Mouse (Mus musculus) testis, adult 2 months (tissue): ENCODE results near the gene Scarf1. TPM values are rescaled to one million over a fixed set of nuclear protein-coding genes. Genes with fewer than 3 reads are reported as not detected.
A peak's percentile ranks its signal among the peaks of the same experiment; 100 is the strongest.

ENCODE experiments used
- H3K27ac ChIP-seq: fragments of 200-500 bp; 2 replicates; pipeline ENCODE4 v1.5.1; 2012; ENCODE audit warnings: low read depth, low read length; ENCODE audit not compliant: control insufficient read depth, insufficient read depth
- H3K27me3 ChIP-seq: fragments of 200-500 bp; 2 replicates; pipeline ENCODE4 v1.6.1; 2012; ENCODE audit warnings: mild to moderate bottlenecking, low read length, moderate library complexity; ENCODE audit not compliant: control insufficient read depth, insufficient read depth
- H3K36me3 ChIP-seq: fragments of 200-500 bp; 2 replicates; pipeline ENCODE4 v1.6.1; 2012; ENCODE audit warnings: mild to moderate bottlenecking, low read length; ENCODE audit not compliant: control insufficient read depth, insufficient read depth
- H3K4me1 ChIP-seq: fragments of 200-500 bp; 2 replicates; pipeline ENCODE4 v1.6.1; 2012; ENCODE audit warnings: low read length; ENCODE audit not compliant: control insufficient read depth, insufficient read depth
- H3K4me3 ChIP-seq: fragments of 200-500 bp; 2 replicates; pipeline ENCODE4 v1.5.1; 2012; ENCODE audit warnings: low read depth, mild to moderate bottlenecking, low read length, moderate library complexity, mixed read lengths; ENCODE audit not compliant: control insufficient read depth
- CTCF ChIP-seq: fragments of 200-500 bp; IDR thresholded peaks from 2 replicates; pipeline ENCODE4 v1.5.1; 2012; ENCODE audit warnings: low read depth, mild to moderate bottlenecking, inconsistent platforms, low read length, moderate library complexity; ENCODE audit not compliant: control insufficient read depth, insufficient read depth, insufficient replicate concordance
- POLR2A ChIP-seq: fragments of 200-500 bp; IDR thresholded peaks from 2 replicates; pipeline ENCODE4 v1.6.1; 2012; ENCODE audit warnings: low read depth, mild to moderate bottlenecking, inconsistent platforms, low read length, moderate library complexity; ENCODE audit not compliant: control insufficient read depth
- polyA plus RNA-seq: library from polyadenylated mRNA; depleted of rRNA; stranded (reverse); fragments of >200 nt; gene quantifications from 2 replicates; pipeline ENCODE4 v1.2.3, GENCODE M21; 2012; rRNA removed

Gene Scarf1
- polyA plus RNA-seq, 1 experiment, result 0.64 TPM

DNA sequence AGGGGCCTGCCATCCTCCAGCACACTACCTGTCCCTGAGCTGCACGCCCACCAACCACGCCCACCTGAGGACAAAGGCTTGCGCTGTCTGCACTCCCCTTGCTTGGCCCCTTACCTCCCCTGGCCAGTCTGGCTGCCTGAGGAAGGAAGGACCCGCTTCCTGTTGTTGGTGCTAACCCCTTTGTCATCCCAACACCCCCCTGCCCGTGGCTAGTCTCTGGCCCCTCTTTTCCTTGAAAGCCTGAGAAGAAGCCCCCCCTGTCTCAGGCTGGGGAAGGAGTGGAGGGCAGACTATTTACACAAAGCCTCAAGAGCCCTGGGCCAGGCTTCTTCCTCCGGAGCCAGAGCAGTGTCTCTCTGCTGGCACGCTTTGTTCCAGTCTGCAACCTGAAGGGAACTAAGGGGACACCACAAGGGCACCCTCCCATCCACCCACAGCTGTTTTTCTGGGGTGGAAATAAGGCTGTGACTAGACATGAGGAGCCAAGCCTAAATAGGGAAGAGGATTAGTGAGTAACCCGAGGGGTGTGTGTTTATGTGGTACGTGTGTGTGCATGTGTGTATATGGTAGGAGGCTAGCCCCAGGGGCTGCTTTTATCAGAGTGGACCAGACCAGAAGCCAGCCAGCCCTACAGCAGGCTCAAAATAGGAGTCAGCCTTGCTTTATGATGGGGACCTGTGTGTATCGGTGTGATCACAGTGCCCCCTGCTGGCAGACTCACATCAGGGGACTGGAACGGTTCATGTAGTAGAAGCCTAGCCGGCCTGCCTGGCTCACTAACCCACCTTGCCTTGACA lies 59.7 kb downstream of the Scarf1 start:
- no peak overlapping the region for H3K4me3 ChIP-seq
- peak overlapping the region; percentile 48; the same call in 1 of the 2 replicates for H3K27ac ChIP-seq
- TF ChIP-seq CTCF, result peak; percentile 80
- no peak for TF ChIP-seq POLR2A
- H3K27me3 ChIP-seq, result no peaks in the 10 kb centered on the region
- H3K4me1 ChIP-seq, result peaks cover 5% of the 10 kb centered on the region
- no peaks in the 10 kb centered on the region for H3K36me3 ChIP-seq

- Histone ChIP-seq H3K27ac (no peak overlapping the region), H3K4me3 (no peak overlapping the region), H3K4me1 (peaks cover 5% of the 10 kb centered on the region), H3K36me3 (no peaks in the 10 kb centered on the region), H3K27me3 (no peaks in the 10 kb centered on the region)
- TF ChIP-seq POLR2A (no peak), CTCF (no peak)
Observed at GRCm38 (mm10) chr11:75574378-75575123, 61.2 kb downstream of the Scarf1 start.

- TF ChIP-seq POLR2A, result no peak
- TF ChIP-seq CTCF, result no peak
- H3K4me3 ChIP-seq, result no peak overlapping the region
- no peaks in the 10 kb centered on the region for H3K36me3 ChIP-seq
- H3K4me1 ChIP-seq, result peaks cover 5% of the 10 kb centered on the region
- no peak overlapping the region for H3K27ac ChIP-seq
- no peaks in the 10 kb centered on the region for H3K27me3 ChIP-seq
Observed at GRCm38 (mm10) chr11:75575560-75576123, 62.3 kb downstream of the Scarf1 start.

Other genes with a start within 250 kb of the Scarf1 start
- 73.7 and 76.4 TPM in 2 replicates for gene Rpa1, start 165.2 kb upstream of the Scarf1 start, polyA plus RNA-seq
- gene Smyd4, start 165.1 kb upstream of the Scarf1 start, polyA plus RNA-seq, result 1.8 and 2.1 TPM in 2 replicates
- 13.2 and 13.3 TPM in 2 replicates for gene Serpinf1, start 90.8 kb upstream of the Scarf1 start, polyA plus RNA-seq
- 0.29 and 0.33 TPM in 2 replicates for gene Serpinf2, start 73.9 kb upstream of the Scarf1 start, polyA plus RNA-seq
- gene Wdr81, start 58.8 kb upstream of the Scarf1 start, polyA plus RNA-seq, result 4.1 and 5.1 TPM in 2 replicates
- 6.8 and 7.3 TPM in 2 replicates for gene Tlcd2, start 51.8 kb upstream of the Scarf1 start, polyA plus RNA-seq
- 45.6 and 48.8 TPM in 2 replicates for gene Prpf8, start 26.7 kb upstream of the Scarf1 start, polyA plus RNA-seq
- gene Rilp, start 3.4 kb upstream of the Scarf1 start, polyA plus RNA-seq, result 0.58 and 0.94 TPM in 2 replicates
- gene Slc43a2, start 18.2 kb downstream of the Scarf1 start, polyA plus RNA-seq, result 23.0 and 27.1 TPM in 2 replicates
- gene Pitpna, start 74.6 kb downstream of the Scarf1 start, polyA plus RNA-seq, result 39.4 and 41.3 TPM in 2 replicates
- 121 and 128 TPM in 2 replicates for gene Inpp5k, start 117.4 kb downstream of the Scarf1 start, polyA plus RNA-seq
- gene Myo1c, start 137.0 kb downstream of the Scarf1 start, polyA plus RNA-seq, result 41.3 and 48.7 TPM in 2 replicates
- 27.0 and 35.8 TPM in 2 replicates for gene Crk, start 165.7 kb downstream of the Scarf1 start, polyA plus RNA-seq
- gene Ywhae, start 219.3 kb downstream of the Scarf1 start, polyA plus RNA-seq, result 172 and 188 TPM in 2 replicates